Mouse (Mus musculus): ENCODE measurements around the gene Plppr5. TPM values are rescaled to one million over a fixed set of nuclear protein-coding genes. Genes with fewer than 3 reads are reported as not detected.
A peak's percentile ranks its signal among the peaks of the same experiment; 100 is the strongest.

The Plppr5 gene
- 0.36 and 0.48 TPM in 2 replicates for polyA plus RNA-seq (2015; fragmentation: Nextera tagmentation; extraction: Ambion mirVana)

GRCm38 (mm10) chr3:117574529-117575252, at the start of gene Plppr5:
TSS of gene Plppr5 (plus strand) at chr3:117574836.
- WGBS: 22% methylated on average over 20 of the region's 20 CpGs
- Histone ChIP-seq H3K9me3 (no peaks in the 10 kb centered on the region), H3K4me2 (peak within 1 kb of the TSS; percentile 98), H3K36me3 (no peaks in the 10 kb centered on the region), H3K4me1 (peaks cover 14% of the 10 kb centered on the region; the same call in 1 of the 2 replicates), H3K4me3 (peak within 1 kb of the TSS; percentile 61), H3K9ac (peak within 1 kb of the TSS; percentile 74), H3K27me3 (peaks cover 46% of the 10 kb centered on the region), H3K27ac (no peak within 1 kb of the TSS)
- ATAC-seq (ENCODE audit: insufficient number of reproducible peaks, insufficient read depth, low FRiP score, low TSS enrichment, low read depth): peak; percentile 62; the same call in 1 of the 2 replicates

GRCm38 (mm10) chr3:117549899-117550298, 24.7 kb upstream of the Plppr5 start:
- no peak for ATAC-seq (ENCODE audit: insufficient number of reproducible peaks, insufficient read depth, low FRiP score, low TSS enrichment, low read depth)
- no peak overlapping the region for H3K4me3 ChIP-seq
- no peak overlapping the region for H3K9ac ChIP-seq
- H3K9me3 ChIP-seq: no peaks in the 10 kb centered on the region
- H3K36me3 ChIP-seq: no peaks in the 10 kb centered on the region
- no peaks in the 10 kb centered on the region for H3K4me1 ChIP-seq
- no peak overlapping the region for H3K4me2 ChIP-seq
- no peaks in the 10 kb centered on the region for H3K27me3 ChIP-seq
- 84% methylated on average over 5 of the region's 5 CpGs for WGBS
- H3K27ac ChIP-seq: no peak overlapping the region

- Histone ChIP-seq H3K4me1 (no peaks in the 10 kb centered on the region), H3K4me2 (no peak overlapping the region), H3K36me3 (no peaks in the 10 kb centered on the region), H3K9me3 (no peaks in the 10 kb centered on the region), H3K27ac (no peak overlapping the region), H3K9ac (no peak overlapping the region), H3K4me3 (no peak overlapping the region), H3K27me3 (no peaks in the 10 kb centered on the region)
- no peak for ATAC-seq (ENCODE audit: insufficient number of reproducible peaks, insufficient read depth, low FRiP score, low TSS enrichment, low read depth)
- 85% methylated on average over 4 of the region's 4 CpGs for WGBS
Observed at GRCm38 (mm10) chr3:117550526-117550925, 24.1 kb upstream of the Plppr5 start.

- Histone ChIP-seq H3K27ac (no peak overlapping the region), H3K4me3 (no peak overlapping the region), H3K4me2 (no peak overlapping the region), H3K36me3 (no peaks in the 10 kb centered on the region), H3K9ac (no peak overlapping the region), H3K4me1 (no peaks in the 10 kb centered on the region), H3K27me3 (no peaks in the 10 kb centered on the region), H3K9me3 (0 out of 2 replicates have a peak, but pooled peaks cover under 1% of the 10 kb centered on the region)
- WGBS: 13% methylated on average over 1 of the region's 1 CpGs
- no peak for ATAC-seq (ENCODE audit: insufficient number of reproducible peaks, insufficient read depth, low FRiP score, low TSS enrichment, low read depth)
Observed at GRCm38 (mm10) chr3:117556972-117557371, 17.7 kb upstream of the Plppr5 start.

GRCm38 (mm10) chr3:117575253-117575927, 754 bp downstream of the Plppr5 start:
- WGBS: under 1% methylated on average over 61 of the region's 74 CpGs

GRCm38 (mm10) chr3:117575928-117576254, 1.3 kb downstream of the Plppr5 start:
- Histone ChIP-seq H3K9me3 (no peaks in the 10 kb centered on the region), H3K27me3 (peaks cover 46% of the 10 kb centered on the region), H3K4me2 (peak overlapping the region; percentile 98), H3K4me3 (peak overlapping the region; percentile 61), H3K4me1 (peaks cover 14% of the 10 kb centered on the region; the same call in 1 of the 2 replicates), H3K36me3 (no peaks in the 10 kb centered on the region), H3K9ac (peak overlapping the region; percentile 74; the same call in 1 of the 2 replicates), H3K27ac (no peak overlapping the region)
- peak; percentile 44; the same call in 1 of the 2 replicates for ATAC-seq (ENCODE audit: insufficient number of reproducible peaks, insufficient read depth, low FRiP score, low TSS enrichment, low read depth)
- WGBS: 20% methylated on average over 3 of the region's 3 CpGs

More at GRCm38 (mm10) chr3:117575253-117575927, 754 bp downstream of the Plppr5 start:
- peaks cover 14% of the 10 kb centered on the region; the same call in 1 of the 2 replicates for H3K4me1 ChIP-seq
- peaks cover 46% of the 10 kb centered on the region for H3K27me3 ChIP-seq
- H3K4me3 ChIP-seq: peak overlapping the region; percentile 61
- peak overlapping the region; percentile 74 for H3K9ac ChIP-seq
- H3K36me3 ChIP-seq: no peaks in the 10 kb centered on the region
- H3K4me2 ChIP-seq: peak overlapping the region; percentile 98
- no peak overlapping the region for H3K27ac ChIP-seq
- no peaks in the 10 kb centered on the region for H3K9me3 ChIP-seq
- peak; percentile 73 for ATAC-seq (ENCODE audit: insufficient number of reproducible peaks, insufficient read depth, low FRiP score, low TSS enrichment, low read depth)

- no peak for ATAC-seq (ENCODE audit: insufficient number of reproducible peaks, insufficient read depth, low FRiP score, low TSS enrichment, low read depth)
- Histone ChIP-seq H3K4me1 (peaks cover 14% of the 10 kb centered on the region; the same call in 1 of the 2 replicates), H3K9me3 (no peaks in the 10 kb centered on the region), H3K36me3 (no peaks in the 10 kb centered on the region), H3K27ac (no peak overlapping the region), H3K27me3 (peaks cover 46% of the 10 kb centered on the region), H3K4me3 (no peak overlapping the region), H3K9ac (no peak overlapping the region), H3K4me2 (no peak overlapping the region)
- WGBS: 89% methylated on average over 2 of the region's 2 CpGs
Observed at GRCm38 (mm10) chr3:117577349-117577748, 2.7 kb downstream of the Plppr5 start.

GRCm38 (mm10) chr3:117582628-117583027, 8.0 kb downstream of the Plppr5 start:
- Histone ChIP-seq H3K27ac (no peak overlapping the region), H3K27me3 (peaks cover 7% of the 10 kb centered on the region), H3K4me3 (no peak overlapping the region), H3K36me3 (no peaks in the 10 kb centered on the region), H3K9me3 (no peaks in the 10 kb centered on the region), H3K4me2 (no peak overlapping the region), H3K4me1 (no peaks in the 10 kb centered on the region), H3K9ac (no peak overlapping the region)
- no peak for ATAC-seq (ENCODE audit: insufficient number of reproducible peaks, insufficient read depth, low FRiP score, low TSS enrichment, low read depth)
- 85% methylated on average over 2 of the region's 2 CpGs for WGBS

- 77% methylated on average over 1 of the region's 1 CpGs for WGBS
- no peak overlapping the region for H3K4me3 ChIP-seq
- H3K27ac ChIP-seq: no peak overlapping the region
- no peak for ATAC-seq (ENCODE audit: insufficient number of reproducible peaks, insufficient read depth, low FRiP score, low TSS enrichment, low read depth)
- H3K4me2 ChIP-seq: no peak overlapping the region
- no peak overlapping the region for H3K9ac ChIP-seq
- no peaks in the 10 kb centered on the region for H3K36me3 ChIP-seq
- H3K27me3 ChIP-seq: no peaks in the 10 kb centered on the region
- H3K9me3 ChIP-seq: no peaks in the 10 kb centered on the region
- H3K4me1 ChIP-seq: no peaks in the 10 kb centered on the region
Observed at GRCm38 (mm10) chr3:117602404-117602803, 27.8 kb downstream of the Plppr5 start.

GRCm38 (mm10) chr3:117603458-117603857, 28.8 kb downstream of the Plppr5 start:
- Histone ChIP-seq H3K27ac (no peak overlapping the region), H3K4me1 (no peaks in the 10 kb centered on the region), H3K36me3 (no peaks in the 10 kb centered on the region), H3K9me3 (no peaks in the 10 kb centered on the region), H3K9ac (no peak overlapping the region), H3K27me3 (no peaks in the 10 kb centered on the region), H3K4me2 (no peak overlapping the region), H3K4me3 (no peak overlapping the region)
- 54% methylated on average over 2 of the region's 2 CpGs for WGBS
- no peak for ATAC-seq (ENCODE audit: insufficient number of reproducible peaks, insufficient read depth, low FRiP score, low TSS enrichment, low read depth)

GRCm38 (mm10) chr3:117606383-117606782, 31.7 kb downstream of the Plppr5 start:
- Histone ChIP-seq H3K9me3 (no peaks in the 10 kb centered on the region), H3K27me3 (no peaks in the 10 kb centered on the region), H3K4me3 (no peak overlapping the region), H3K36me3 (no peaks in the 10 kb centered on the region), H3K9ac (no peak overlapping the region), H3K27ac (no peak overlapping the region), H3K4me1 (no peaks in the 10 kb centered on the region), H3K4me2 (no peak overlapping the region)
- ATAC-seq (ENCODE audit: insufficient number of reproducible peaks, insufficient read depth, low FRiP score, low TSS enrichment, low read depth): no peak

GRCm38 (mm10) chr3:117611453-117611852, 36.8 kb downstream of the Plppr5 start:
- Histone ChIP-seq H3K27ac (no peak overlapping the region), H3K36me3 (no peaks in the 10 kb centered on the region), H3K4me3 (no peak overlapping the region), H3K9me3 (no peaks in the 10 kb centered on the region), H3K4me2 (no peak overlapping the region), H3K4me1 (no peaks in the 10 kb centered on the region), H3K27me3 (no peaks in the 10 kb centered on the region), H3K9ac (no peak overlapping the region)
- 80% methylated on average over 5 of the region's 5 CpGs for WGBS
- ATAC-seq (ENCODE audit: insufficient number of reproducible peaks, insufficient read depth, low FRiP score, low TSS enrichment, low read depth): no peak

Data from embryonic facial prominence, embryonic 13.5 days (tissue).